9 mouse cellular contexts compared by ENCODE assay signal in the genomic region with DNA sequence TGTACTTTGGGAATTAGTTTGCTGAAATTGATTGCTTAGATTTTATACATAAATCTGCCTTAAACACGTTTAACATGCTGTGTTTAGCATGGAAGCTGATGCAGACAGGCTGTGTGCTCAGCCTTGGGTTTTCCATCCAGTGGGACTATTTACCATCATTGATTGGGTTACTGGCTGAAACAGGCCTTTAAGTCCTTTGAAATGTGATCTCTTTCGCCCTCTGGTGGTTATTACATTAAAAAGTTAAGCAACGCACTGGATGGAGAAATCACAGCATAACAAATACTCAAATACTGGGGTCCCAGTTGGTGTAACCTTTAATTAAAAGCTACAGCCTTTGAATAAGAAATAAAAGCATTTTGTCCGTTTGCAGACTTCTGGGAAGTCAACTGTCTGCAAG.
DNase-seq lines count a peak whose midpoint lies in the region; ATAC-seq and TF ChIP-seq lines count a peak whose summit lies in the region.
"Had no signal": no experiment of that assay in that cellular context is flagged by ENCODE, and none has a peak within 500 bp of the region (broad histone marks: within the 10 kb centered on the region; RNA-seq: fewer than 3 reads in every experiment).

No protein-coding gene starts in this region.

- TF ChIP-seq POLR2A in CH12.LX (IDR thresholded peaks at IDR 0.05; ENCODE audit: low read depth, low read length), result no peak

- H3K4me2 ChIP-seq in intestine, postnatal 0 days (replicated peaks; ENCODE audit: low read depth), result no peak overlapping the region
- H3K4me2 ChIP-seq in intestine, embryonic 16.5 days (ENCODE audit: low read depth, low read length), result no peak overlapping the region
- H3K4me2 ChIP-seq in CH12.LX (ENCODE audit: insufficient read depth, low read depth, poor library complexity, severe bottlenecking), result no peak overlapping the region

- H3K27ac ChIP-seq in intestine, postnatal 0 days (ENCODE audit: low read depth, low read length), result no peak overlapping the region
- H3K27ac ChIP-seq in intestine, embryonic 16.5 days (ENCODE audit: low read length), result no peak overlapping the region
- no peak overlapping the region for H3K27ac ChIP-seq in CH12.LX (ENCODE audit: insufficient read depth, low read depth)

- ATAC-seq in intestine, postnatal 0 days, result no peak
- no peak for ATAC-seq in intestine, embryonic 16.5 days
- peak; percentile 62 for ATAC-seq in Patski
- ATAC-seq in hematopoietic stem cell, adult 5-6 weeks (replicated peaks in 1 of 2; ENCODE audit: insufficient read depth in 1 of 2, low FRiP score in 2 of 2, low TSS enrichment in 1 of 2, low read depth in 1 of 2, poor library complexity in 2 of 2, severe bottlenecking in 2 of 2), result peak; percentile 68 to 83; a peak in 3 of 4 replicates

- TF ChIP-seq RAD21 in CH12.LX (IDR thresholded peaks at IDR 0.05; ENCODE audit: low read depth, low read length), result peak; percentile 83

- H3K4me1 ChIP-seq in intestine, postnatal 0 days (replicated peaks; ENCODE audit: control insufficient read depth, insufficient read depth, low read length), result no peaks in the 10 kb centered on the region
- no peaks in the 10 kb centered on the region for H3K4me1 ChIP-seq in intestine, embryonic 16.5 days (ENCODE audit: control insufficient read depth, insufficient read depth, low read length)
- peaks cover 0 to 7% of the 10 kb centered on the region in 2 experiments; a peak in 2 of 4 replicates for H3K4me1 ChIP-seq in CH12.LX (ENCODE audit: control insufficient read depth in 1 of 2, insufficient read depth in 2 of 2)
- H3K4me1 ChIP-seq: megakaryocyte, embryonic 14.5 days had no signal

- no peaks in the 10 kb centered on the region for H3K27me3 ChIP-seq in intestine, postnatal 0 days (replicated peaks; ENCODE audit: control insufficient read depth, insufficient read depth, low read length)
- no peaks in the 10 kb centered on the region for H3K27me3 ChIP-seq in intestine, embryonic 16.5 days (replicated peaks; ENCODE audit: control insufficient read depth, insufficient read depth, low read length)
- H3K27me3 ChIP-seq in CH12.LX (replicated peaks) (no peaks in the 10 kb centered on the region), Patski (no peaks in the 10 kb centered on the region)
- H3K27me3 ChIP-seq: megakaryocyte, embryonic 14.5 days had no signal

- dilution Hi-C loops in CH12.LX (cut with MboI; ENCODE audit: extremely low pct_ligation_motif_present, extremely low pct_unique_long_range_greater_than_20kb, low sequenced_read_pairs), result no loop called here

- H3K79me2 ChIP-seq in CH12.LX (replicated peaks; ENCODE audit: control insufficient read depth, extremely low read depth, insufficient read depth, poor library complexity, severe bottlenecking), result no peaks in the 10 kb centered on the region

- 12% methylated on average over 4 of the region's 4 CpGs for WGBS in intestine, postnatal 0 days
- 10% methylated on average over 4 of the region's 4 CpGs for WGBS in intestine, embryonic 16.5 days

- TF ChIP-seq EP300 in CH12.LX (IDR thresholded peaks at IDR 0.05; ENCODE audit: low read length), result no peak

- POLR2A ChIA-PET in Patski (lab: Charles Lee), result no interaction called here

- DNase-seq in CH12.LX (ENCODE audit: extremely low read depth) (peak; percentile 70), Patski (ENCODE audit: low read depth, low spot score) (no peak)
- no peak for DNase-seq in urinary bladder, postnatal 4 days (ENCODE audit: low spot score in 2 of 2)
- no peak for DNase-seq in spleen, postnatal 36 days (ENCODE audit: low spot score in 2 of 2)

- in situ Hi-C loops in CH12.LX (cut with MboI; ENCODE audit: low pct_ligation_motif_present, low pct_unique_long_range_greater_than_20kb, low sequenced_read_pairs) (loop anchor here (25.0 kb wide), 2 partner anchors 383 to 908 kb away; partner anchors contain the start of gene Kcnj2), Patski (cut with MboI; ENCODE audit: low pct_unique_long_range_greater_than_20kb) (loop anchor here (5.0 to 25.0 kb wide), 3 partner anchors 378 to 1083 kb away; partner anchors contain the start of gene Kcnj2)

- CTCF ChIA-PET in Patski (lab: Charles Lee), result interaction anchor here (1.1 to 2.9 kb wide), 6 partner anchors 10 to 947 kb away, joined by 4 to 10 read pairs (median 6); no protein-coding TSS in a partner anchor

- H3K9ac ChIP-seq in intestine, postnatal 0 days (ENCODE audit: low read depth, low read length), result no peak overlapping the region
- no peak overlapping the region for H3K9ac ChIP-seq in intestine, embryonic 16.5 days (ENCODE audit: low read depth, low read length)
- H3K9ac ChIP-seq in CH12.LX (ENCODE audit: insufficient read depth, low read depth), result no peak overlapping the region

- H3K4me3 ChIP-seq in intestine, postnatal 0 days (ENCODE audit: low read depth, low read length), result no peak overlapping the region
- H3K4me3 ChIP-seq in intestine, embryonic 16.5 days (ENCODE audit: low read length), result no peak overlapping the region
- H3K4me3 ChIP-seq in CH12.LX (replicated peaks in 1 of 3; ENCODE audit: low read depth in 2 of 3, low read length in 2 of 3, poor library complexity in 1 of 3), result no peak overlapping the region
- H3K4me3 ChIP-seq: erythroblast, embryonic 14.5 days; megakaryocyte, embryonic 14.5 days had no signal

- TF ChIP-seq CTCF in intestine, postnatal 0 days (IDR thresholded peaks at IDR 0.05; ENCODE audit: low read depth), result peak; percentile 81
- peak; percentile 49 to 74; a peak in 3 of 4 replicates for TF ChIP-seq CTCF in CH12.LX (conservative IDR thresholded peaks at IDR 0.05 in 1 of 2, IDR thresholded peaks at IDR 0.05 in 1 of 2; ENCODE audit: low read depth in 2 of 2, low read length in 2 of 2)
- TF ChIP-seq CTCF in Patski (IDR thresholded peaks at IDR 0.05), result peak; percentile 61

- H3K9me3 ChIP-seq in intestine, postnatal 0 days (ENCODE audit: control insufficient read depth), result no peaks in the 10 kb centered on the region
- H3K9me3 ChIP-seq in intestine, embryonic 16.5 days (ENCODE audit: control insufficient read depth, low read length), result no peaks in the 10 kb centered on the region
- no peaks in the 10 kb centered on the region for H3K9me3 ChIP-seq in CH12.LX (replicated peaks; ENCODE audit: low read length)
- H3K9me3 ChIP-seq: megakaryocyte, embryonic 14.5 days had no signal

- H3K36me3 ChIP-seq in intestine, postnatal 0 days (ENCODE audit: control insufficient read depth, insufficient read depth), result no peaks in the 10 kb centered on the region
- H3K36me3 ChIP-seq in intestine, embryonic 16.5 days (ENCODE audit: control insufficient read depth, insufficient read depth, low read length), result no peaks in the 10 kb centered on the region
- H3K36me3 ChIP-seq in CH12.LX (replicated peaks in 1 of 2; ENCODE audit: control insufficient read depth in 1 of 2, insufficient read depth in 1 of 2, low read length in 1 of 2), result no peaks in the 10 kb centered on the region

TF ChIP-seq in CH12.LX, 34 proteins besides CTCF, POLR2A, EP300 and RAD21:
- TF ChIP-seq MXI1 (IDR thresholded peaks at IDR 0.05; ENCODE audit: low read depth, low read length) (no peak), SIN3A (IDR thresholded peaks at IDR 0.05; ENCODE audit: low read length) (no peak), SMC3 (IDR thresholded peaks at IDR 0.05; ENCODE audit: low read depth, low read length) (peak; percentile 79), MAZ (IDR thresholded peaks at IDR 0.05; ENCODE audit: low read depth, low read length) (no peak), ZKSCAN1 (IDR thresholded peaks at IDR 0.05; ENCODE audit: borderline replicate concordance, low read depth, low read length) (no peak), NELFE (IDR thresholded peaks at IDR 0.05; ENCODE audit: low read depth, low read length) (no peak), MAX (IDR thresholded peaks at IDR 0.05; ENCODE audit: low read length) (no peak), GABPA (IDR thresholded peaks at IDR 0.05; ENCODE audit: insufficient replicate concordance, low read depth, low read length) (no peak), ZC3H11A (IDR thresholded peaks at IDR 0.05; ENCODE audit: low read depth, low read length) (peak; percentile 13; the same call in 1 of the 2 replicates), JUN (IDR thresholded peaks at IDR 0.05; ENCODE audit: insufficient read depth, low read depth, low read length) (no peak)

Comparison
In these comparisons a context has a peak if more than half of its experiments do, and no peak if none do; other contexts are left out.
1. ATAC-seq: peak in Patski (single experiment) and hematopoietic stem cell, adult 5-6 weeks (2 of 2); none in intestine, postnatal 0 days (single experiment) and intestine, embryonic 16.5 days (single experiment).
2. Peak in every context shown above with its lines, with median percentiles within 50 percentile points of each other: CTCF ChIP-seq.